Mouse (Mus musculus) forebrain, embryonic 12.5 days (tissue): ENCODE results near the gene Cfap77. TPM values are rescaled to one million over a fixed set of nuclear protein-coding genes. Genes with fewer than 3 reads are reported as not detected.
"Not testable (repeated sequence)": the region's sequence is repeated elsewhere in the genome, so short reads cannot be mapped to it uniquely, and the experiment has no call there.

Source experiments
- ATAC-seq: fragments of 200-750 bp; cut with Nextera tagmentation; 2 replicates; pipeline ENCODE4 v1.8.0; 2017; ENCODE audit warnings: moderate TSS enrichment; ENCODE audit not compliant: low FRiP score
- H3K27ac ChIP-seq: fragments of 300-500 bp; sonication (generic); 2 replicates; pipeline ENCODE4 v1.5.1; 2016; ENCODE audit warnings: mild to moderate bottlenecking
- H3K27me3 ChIP-seq: fragments of 300-500 bp; sonication (generic); 2 replicates; pipeline ENCODE4 v1.6.1; 2016; ENCODE audit warnings: mild to moderate bottlenecking
- H3K36me3 ChIP-seq: fragments of 300-500 bp; sonication (generic); replicated peaks from 2 replicates; pipeline ENCODE4 v1.6.1; 2016; ENCODE audit warnings: mild to moderate bottlenecking
- H3K4me1 ChIP-seq: fragments of 300-500 bp; sonication (generic); 2 replicates; pipeline ENCODE4 v1.6.1; 2016
- H3K4me2 ChIP-seq: fragments of 300-500 bp; sonication (generic); 2 replicates; pipeline ENCODE4 v1.6.1; 2016; ENCODE audit warnings: mild to moderate bottlenecking, moderate library complexity
- H3K4me3 ChIP-seq: fragments of 300-500 bp; sonication (generic); replicated peaks from 2 replicates; pipeline ENCODE4 v1.5.1; 2016; ENCODE audit warnings: mild to moderate bottlenecking
- H3K9ac ChIP-seq: fragments of 300-500 bp; sonication (generic); 2 replicates; pipeline ENCODE4 v1.6.1; 2016; ENCODE audit warnings: mild to moderate bottlenecking
- H3K9me3 ChIP-seq: fragments of 300-500 bp; sonication (generic); 2 replicates; pipeline ENCODE4 v1.6.1; 2016
- WGBS: fragments of 180-500 bp; shearing (Covaris S2); methylation state at CpG from one replicate; pipeline ENCODE4 v1.1.7; 2016; 5-methylcytosine and 5-hydroxymethylcytosine counted together
- polyA plus RNA-seq: library from polyadenylated mRNA; unstranded; fragments of >200 nt; fragmentation: Nextera tagmentation; extraction: Ambion mirVana; gene quantifications from 2 replicates; pipeline ENCODE4 v1.2.1, GENCODE M21; 2016

Cfap77 gene
- 0.19 and 0.26 TPM in 2 replicates for polyA plus RNA-seq

DNA sequence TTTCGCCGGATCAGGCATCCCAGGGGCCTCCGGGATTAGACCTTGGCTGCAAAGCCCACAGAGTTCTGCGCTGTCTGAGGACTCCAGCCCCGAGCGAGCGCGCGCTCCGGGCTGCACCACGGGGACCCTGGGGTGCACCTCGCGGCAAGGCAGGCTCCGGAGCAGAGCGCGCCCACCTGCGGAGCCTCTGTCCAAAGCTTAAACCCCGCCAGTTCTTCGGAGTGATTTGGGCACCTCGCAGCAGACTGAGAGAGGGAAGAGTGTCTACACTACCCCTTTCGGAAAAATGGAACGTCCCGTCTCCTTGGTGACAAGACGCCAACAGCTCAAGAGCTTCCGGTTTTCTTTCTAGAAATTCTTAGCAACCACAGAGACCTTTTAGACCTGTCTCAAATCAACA, at the start of gene Cfap77:
Gene Cfap77 (minus strand): TSS at position 76 of the 400 bp plus-strand sequence.
- no peaks in the 10 kb centered on the region for H3K36me3 ChIP-seq
- under 1% methylated on average over 25 of the region's 25 CpGs for WGBS
- H3K27me3 ChIP-seq = peaks cover 75% of the 10 kb centered on the region
- no peak for ATAC-seq
- peak within 1 kb of the TSS; percentile 48 for H3K4me3 ChIP-seq
- H3K27ac ChIP-seq = no peak within 1 kb of the TSS
- peak within 1 kb of the TSS; percentile 68 for H3K9ac ChIP-seq
- H3K4me1 ChIP-seq = peaks cover 35% of the 10 kb centered on the region
- no peaks in the 10 kb centered on the region for H3K9me3 ChIP-seq
- peak within 1 kb of the TSS; percentile 83 for H3K4me2 ChIP-seq

GRCm38 (mm10) chr2:29102416-29103377, 47.8 kb upstream of the Cfap77 start:
- H3K27me3 ChIP-seq, H3K4me3 ChIP-seq, H3K27ac ChIP-seq, ATAC-seq, H3K9ac ChIP-seq, H3K36me3 ChIP-seq, H3K4me2 ChIP-seq, H3K4me1 ChIP-seq, H3K9me3 ChIP-seq: not testable (repeated sequence)
- 85% methylated on average over 9 of the region's 10 CpGs for WGBS

GRCm38 (mm10) chr2:29100822-29101534, 46.1 kb upstream of the Cfap77 start:
- H3K9ac ChIP-seq = no peak overlapping the region
- H3K27ac ChIP-seq = no peak overlapping the region
- H3K27me3 ChIP-seq = no peaks in the 10 kb centered on the region
- ATAC-seq = no peak
- WGBS = 75% methylated on average over 7 of the region's 7 CpGs
- no peak overlapping the region for H3K4me3 ChIP-seq
- H3K4me2 ChIP-seq = no peak overlapping the region
- no peaks in the 10 kb centered on the region for H3K9me3 ChIP-seq
- no peaks in the 10 kb centered on the region for H3K36me3 ChIP-seq
- H3K4me1 ChIP-seq = no peaks in the 10 kb centered on the region

GRCm38 (mm10) chr2:29099646-29100045, 44.8 kb upstream of the Cfap77 start:
- no peaks in the 10 kb centered on the region for H3K9me3 ChIP-seq
- no peak for ATAC-seq
- WGBS = 93% methylated on average over 14 of the region's 14 CpGs
- H3K4me2 ChIP-seq = no peak overlapping the region
- no peaks in the 10 kb centered on the region for H3K36me3 ChIP-seq
- H3K4me3 ChIP-seq = no peak overlapping the region
- no peak overlapping the region for H3K9ac ChIP-seq
- no peaks in the 10 kb centered on the region for H3K27me3 ChIP-seq
- H3K4me1 ChIP-seq = no peaks in the 10 kb centered on the region
- H3K27ac ChIP-seq = no peak overlapping the region

GRCm38 (mm10) chr2:29098786-29099185, 43.9 kb upstream of the Cfap77 start:
- H3K27me3 ChIP-seq = no peaks in the 10 kb centered on the region
- no peaks in the 10 kb centered on the region for H3K4me1 ChIP-seq
- H3K9ac ChIP-seq = no peak overlapping the region
- H3K9me3 ChIP-seq = no peaks in the 10 kb centered on the region
- H3K4me2 ChIP-seq = no peak overlapping the region
- WGBS = 84% methylated on average over 8 of the region's 8 CpGs
- no peaks in the 10 kb centered on the region for H3K36me3 ChIP-seq
- H3K4me3 ChIP-seq = no peak overlapping the region
- no peak overlapping the region for H3K27ac ChIP-seq
- no peak for ATAC-seq

- WGBS = 99% methylated on average over 5 of the region's 5 CpGs
- not testable (repeated sequence) for H3K4me3 ChIP-seq, H3K36me3 ChIP-seq
Measured at GRCm38 (mm10) chr2:29097955-29098354, 43.1 kb upstream of the Cfap77 start.

DNA sequence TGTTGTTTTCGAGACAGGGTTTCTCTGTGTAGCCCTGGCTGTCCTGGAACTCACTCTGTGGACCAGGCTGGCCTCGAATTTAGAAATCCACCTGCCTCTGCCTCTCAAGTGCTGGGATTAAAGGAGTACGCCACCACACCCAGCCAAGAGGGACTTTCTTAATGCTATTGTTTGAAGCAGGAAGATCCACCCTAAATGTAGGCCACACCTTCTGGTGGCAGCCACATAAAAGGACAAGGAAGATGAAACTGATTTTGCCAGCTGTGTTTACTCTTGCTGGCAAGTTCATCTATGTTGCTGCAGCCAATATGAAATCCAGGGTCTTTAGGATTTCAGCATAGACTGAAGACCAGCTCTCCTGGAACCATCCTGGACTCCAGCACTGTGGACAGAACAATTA, 42.6 kb upstream of the Cfap77 start:
- Histone ChIP-seq H3K4me2 (no peak overlapping the region), H3K4me3 (no peak overlapping the region), H3K27ac (no peak overlapping the region), H3K27me3 (no peaks in the 10 kb centered on the region), H3K36me3 (no peaks in the 10 kb centered on the region), H3K9ac (no peak overlapping the region), H3K4me1 (no peaks in the 10 kb centered on the region), H3K9me3 (no peaks in the 10 kb centered on the region)
- 77% methylated on average over 3 of the region's 3 CpGs for WGBS
- ATAC-seq = no peak

More at GRCm38 (mm10) chr2:29097955-29098354, 43.1 kb upstream of the Cfap77 start:
- ATAC-seq, H3K9me3 ChIP-seq, H3K27ac ChIP-seq, H3K9ac ChIP-seq, H3K27me3 ChIP-seq, H3K4me2 ChIP-seq, H3K4me1 ChIP-seq: not testable (repeated sequence)

DNA sequence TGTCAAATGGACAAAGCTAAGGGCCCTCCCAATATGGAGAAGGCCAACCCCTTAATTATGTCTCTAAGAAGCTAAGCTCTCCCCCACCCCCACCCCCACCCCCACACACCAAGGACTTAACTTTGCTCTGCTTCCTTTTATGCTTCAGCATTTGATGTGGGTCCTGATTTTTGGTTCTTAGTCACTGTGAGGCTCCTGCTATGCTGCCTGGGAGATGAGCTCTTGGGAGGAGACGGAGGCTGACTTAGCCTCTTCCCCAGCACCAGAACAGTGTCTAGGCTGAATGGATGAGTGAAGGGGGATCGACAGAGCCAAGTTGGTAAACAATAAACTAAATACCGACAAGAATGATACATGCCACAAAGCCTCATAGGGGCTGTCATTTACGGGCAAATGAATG, 41.9 kb upstream of the Cfap77 start:
- H3K36me3 ChIP-seq = no peaks in the 10 kb centered on the region
- no peak overlapping the region for H3K4me2 ChIP-seq
- H3K9ac ChIP-seq = no peak overlapping the region
- H3K4me3 ChIP-seq = no peak overlapping the region
- no peaks in the 10 kb centered on the region for H3K4me1 ChIP-seq
- no peaks in the 10 kb centered on the region for H3K9me3 ChIP-seq
- no peaks in the 10 kb centered on the region for H3K27me3 ChIP-seq
- no peak for ATAC-seq
- WGBS = 42% methylated on average over 4 of the region's 4 CpGs
- no peak overlapping the region for H3K27ac ChIP-seq

- H3K27ac ChIP-seq = no peak overlapping the region
- no peak overlapping the region for H3K4me3 ChIP-seq
- ATAC-seq = no peak
- no peaks in the 10 kb centered on the region for H3K9me3 ChIP-seq
- H3K4me2 ChIP-seq = no peak overlapping the region
- no peaks in the 10 kb centered on the region for H3K27me3 ChIP-seq
- 95% methylated on average over 8 of the region's 8 CpGs for WGBS
- H3K9ac ChIP-seq = no peak overlapping the region
- no peaks in the 10 kb centered on the region for H3K4me1 ChIP-seq
- no peaks in the 10 kb centered on the region for H3K36me3 ChIP-seq
Measured at GRCm38 (mm10) chr2:29095674-29096073, 40.8 kb upstream of the Cfap77 start.

DNA sequence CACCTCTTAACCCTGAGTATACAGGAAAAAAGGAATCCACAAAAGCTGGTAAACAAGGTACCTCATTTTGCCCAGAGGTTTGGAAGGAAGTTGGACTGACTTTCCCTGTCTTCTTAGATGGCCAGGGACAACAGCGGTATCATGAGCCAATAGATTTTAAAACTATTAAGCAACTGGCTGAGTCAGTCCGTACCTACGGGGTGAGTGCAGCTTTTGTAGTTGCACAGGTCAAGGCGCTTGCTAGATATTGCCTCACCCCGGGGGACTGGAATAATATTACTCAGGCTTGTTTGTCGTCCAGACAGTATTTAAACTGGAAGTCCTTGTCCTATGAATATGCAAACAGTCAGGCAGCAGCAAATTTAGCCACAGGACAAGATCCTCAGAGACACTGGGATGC, 34.4 kb upstream of the Cfap77 start:
- not testable (repeated sequence) for H3K27ac ChIP-seq, H3K4me3 ChIP-seq, H3K27me3 ChIP-seq, H3K4me2 ChIP-seq, H3K4me1 ChIP-seq, H3K9ac ChIP-seq, H3K9me3 ChIP-seq, ATAC-seq
- WGBS = 86% methylated on average over 6 of the region's 6 CpGs
- peaks cover 24% of the 10 kb centered on the region for H3K36me3 ChIP-seq

DNA sequence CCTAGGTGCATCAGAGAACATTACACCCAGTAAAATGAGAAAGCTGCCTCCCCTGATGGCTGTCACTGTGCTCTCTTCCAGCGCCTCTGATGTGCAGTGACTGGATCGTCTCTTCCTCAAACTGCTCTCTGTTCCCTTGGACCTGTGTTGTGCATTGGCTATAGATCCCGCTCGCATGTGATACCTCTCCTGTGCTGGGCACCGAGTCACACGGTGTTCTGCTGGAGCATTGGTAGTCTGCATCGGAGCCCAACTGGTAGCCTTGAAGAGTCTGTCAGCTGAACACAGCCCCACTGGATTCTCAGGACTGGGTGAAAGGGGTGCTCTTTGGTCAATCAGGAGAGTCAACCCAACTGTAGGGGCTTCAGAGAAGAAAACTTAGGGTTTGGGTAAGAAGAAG, 31.2 kb upstream of the Cfap77 start:
- no peak overlapping the region for H3K4me2 ChIP-seq
- H3K9ac ChIP-seq = no peak overlapping the region
- peaks cover 57% of the 10 kb centered on the region for H3K36me3 ChIP-seq
- no peaks in the 10 kb centered on the region for H3K9me3 ChIP-seq
- no peak overlapping the region for H3K4me3 ChIP-seq
- H3K4me1 ChIP-seq = no peaks in the 10 kb centered on the region
- no peaks in the 10 kb centered on the region for H3K27me3 ChIP-seq
- 96% methylated on average over 7 of the region's 7 CpGs for WGBS
- no peak overlapping the region for H3K27ac ChIP-seq
- no peak for ATAC-seq

- Histone ChIP-seq H3K9me3 (no peaks in the 10 kb centered on the region), H3K27me3 (no peaks in the 10 kb centered on the region), H3K9ac (no peak overlapping the region), H3K4me2 (no peak overlapping the region), H3K27ac (no peak overlapping the region), H3K4me3 (no peak overlapping the region), H3K36me3 (peaks cover 90% of the 10 kb centered on the region), H3K4me1 (no peaks in the 10 kb centered on the region)
- WGBS = 71% methylated on average over 3 of the region's 3 CpGs
- no peak for ATAC-seq
Measured at GRCm38 (mm10) chr2:29081965-29082364, 27.1 kb upstream of the Cfap77 start.
